9 mouse cellular contexts compared by ENCODE assay signal in genomic region chr7:109613051-109613450, GRCm38 (mm10).
DNase-seq lines count a peak whose midpoint lies in the region; ATAC-seq lines count a peak whose summit lies in the region.
"Had no signal": no experiment of that assay in that cellular context is flagged by ENCODE, and none has a peak within 500 bp of the region (broad histone marks: within the 10 kb centered on the region; RNA-seq: fewer than 3 reads in every experiment).

No protein-coding gene starts in this region.

- H3K4me2 ChIP-seq in neural tube, embryonic 11.5 days (ENCODE audit: low read depth): no peak overlapping the region
- no peak overlapping the region for H3K4me2 ChIP-seq in midbrain, embryonic 11.5 days

- WGBS in neural tube, embryonic 11.5 days: 65% methylated on average over 2 of the region's 3 CpGs
- WGBS in midbrain, embryonic 11.5 days: 87% methylated on average over 2 of the region's 3 CpGs

- no peaks in the 10 kb centered on the region for H3K9me3 ChIP-seq in neural tube, embryonic 11.5 days (ENCODE audit: control insufficient read depth, low read length)
- H3K9me3 ChIP-seq in midbrain, embryonic 11.5 days (ENCODE audit: control insufficient read depth, low read length): no peaks in the 10 kb centered on the region
- H3K9me3 ChIP-seq: stomach, embryonic 15.5 days had no signal

- H3K27me3 ChIP-seq in neural tube, embryonic 11.5 days (ENCODE audit: control insufficient read depth, insufficient read depth, low read length): no peaks in the 10 kb centered on the region
- no peaks in the 10 kb centered on the region for H3K27me3 ChIP-seq in midbrain, embryonic 11.5 days (ENCODE audit: control insufficient read depth, insufficient read depth, low read length)
- H3K27me3 ChIP-seq: stomach, embryonic 15.5 days had no signal

- H3K9ac ChIP-seq in neural tube, embryonic 11.5 days (ENCODE audit: low read length): no peak overlapping the region
- no peak overlapping the region for H3K9ac ChIP-seq in midbrain, embryonic 11.5 days (ENCODE audit: low read length)
- H3K9ac ChIP-seq: stomach, embryonic 15.5 days had no signal

- peaks cover 32% of the 10 kb centered on the region for H3K4me1 ChIP-seq in neural tube, embryonic 11.5 days (ENCODE audit: control insufficient read depth, insufficient read depth, low read length)
- peaks cover 49% of the 10 kb centered on the region for H3K4me1 ChIP-seq in midbrain, embryonic 11.5 days (ENCODE audit: control insufficient read depth, insufficient read depth, low read length)

- DNase-seq in heart, adult 11 months: peak; percentile 90
- no peak for DNase-seq in heart, adult 18-20 months
- DNase-seq in neural tube, embryonic 11.5 days (ENCODE audit: low spot score): no peak
- DNase-seq in neural tube, embryonic 10.5 days (ENCODE audit: extremely low spot score, low spot score): no peak
- no peak for DNase-seq in midbrain, embryonic 11.5 days (ENCODE audit: low spot score, missing footprints)
- no peak for DNase-seq in urinary bladder, postnatal 10 days (ENCODE audit: low spot score)
- DNase-seq in spleen, postnatal 14 days (ENCODE audit: low spot score in 2 of 2): no peak

- H3K4me3 ChIP-seq in neural tube, embryonic 11.5 days (ENCODE audit: low read depth, low read length): no peak overlapping the region
- H3K4me3 ChIP-seq in midbrain, embryonic 11.5 days (ENCODE audit: low read depth, low read length): no peak overlapping the region
- H3K4me3 ChIP-seq: stomach, embryonic 15.5 days had no signal

- H3K27ac ChIP-seq in neural tube, embryonic 11.5 days (ENCODE audit: low read depth, low read length): peak overlapping the region; percentile 75
- peak overlapping the region; percentile 78 for H3K27ac ChIP-seq in midbrain, embryonic 11.5 days (ENCODE audit: low read depth, low read length)

- no peaks in the 10 kb centered on the region for H3K36me3 ChIP-seq in neural tube, embryonic 11.5 days (ENCODE audit: control insufficient read depth, insufficient read depth, low read length)
- H3K36me3 ChIP-seq in midbrain, embryonic 11.5 days (ENCODE audit: control insufficient read depth, insufficient read depth, low read length): no peaks in the 10 kb centered on the region
- H3K36me3 ChIP-seq: stomach, embryonic 15.5 days had no signal

- ATAC-seq in neural tube, embryonic 11.5 days (ENCODE audit: insufficient read depth, low FRiP score, low TSS enrichment): no peak
- no peak for ATAC-seq in midbrain, embryonic 11.5 days (ENCODE audit: low FRiP score)
- no peak for ATAC-seq in megakaryocyte-erythroid progenitor cell, adult 5-6 weeks (replicated peaks; ENCODE audit: low FRiP score, low TSS enrichment, poor library complexity, severe bottlenecking)
